Mouse (Mus musculus): Measurements from ENCODE around the gene Gm7356.
"Not testable (repeated sequence)": the region's sequence is repeated elsewhere in the genome, so short reads cannot be mapped to it uniquely, and the experiment has no call there.

- not testable (repeated sequence) for TF ChIP-seq CTCF (IDR thresholded peaks at IDR 0.05); EP300 (IDR thresholded peaks at IDR 0.05; ENCODE audit: insufficient read depth, low read depth, low read length)
Measured at GRCm38 (mm10) chr17:13970796-13971195, 32.7 kb downstream of the Gm7356 start.
